Comparison of ENCODE assay signal across 17 mouse cellular contexts in genomic region chr7:135065301-135065700, GRCm38 (mm10).
"Had no signal": no experiment of that assay in that cellular context is flagged by ENCODE, and none has a peak within 500 bp of the region (broad histone marks: within the 10 kb centered on the region; RNA-seq: fewer than 3 reads in every experiment).

No protein-coding gene starts in this region.

- H3K4me2 ChIP-seq: limb, embryonic 12.5 days; liver, embryonic 13.5 days; lung, embryonic 15.5 days; midbrain, embryonic 11.5 days had no signal

- H3K27ac ChIP-seq: layer of hippocampus, adult 2 months; limb, embryonic 12.5 days; liver, embryonic 13.5 days; lung, embryonic 15.5 days; macrophage had no signal

- H3K4me1 ChIP-seq: limb, embryonic 12.5 days; liver, embryonic 13.5 days; lung, embryonic 15.5 days had no signal

- H3K4me3 ChIP-seq: layer of hippocampus, adult 2 months; limb, embryonic 12.5 days; liver, embryonic 13.5 days; lung, embryonic 15.5 days; megakaryocyte, embryonic 14.5 days had no signal

- H3K36me3 ChIP-seq: liver, embryonic 13.5 days had no signal

- DNase-seq: kidney, postnatal 10 days; kidney, postnatal 4 days; liver; liver, embryonic 13.5 days; liver, postnatal 0 days; lung, postnatal 14 days; right cerebral cortex, postnatal 4 days; spleen, adult 18-20 months; thymus, adult 18-20 months; thymus, postnatal 14 days had no signal

- H3K9me3 ChIP-seq: liver, embryonic 13.5 days; lung, embryonic 15.5 days had no signal

- ATAC-seq: liver, postnatal 0 days; midbrain, embryonic 16.5 days had no signal

- H3K27me3 ChIP-seq: limb, embryonic 12.5 days; liver, embryonic 13.5 days; lung, embryonic 15.5 days; megakaryocyte, embryonic 14.5 days had no signal

- H3K9ac ChIP-seq: limb, embryonic 12.5 days; liver, embryonic 13.5 days; liver, postnatal 0 days; lung, embryonic 15.5 days had no signal
